Mouse (Mus musculus) embryonic facial prominence, embryonic 10.5 days (tissue): Measurements from ENCODE around the gene Lrfn1. TPM values are rescaled to one million over a fixed set of nuclear protein-coding genes. Genes with fewer than 3 reads are reported as not detected.

Experiments
- DNase-seq: peaks from one replicate; pipeline ENCODE4 v3.0.0-alpha.2; 2017; ENCODE audit warnings: low spot score
- H3K27ac ChIP-seq: fragments of 300-500 bp; sonication (generic); replicated peaks from 2 replicates; pipeline ENCODE4 v1.5.1; 2016; ENCODE audit warnings: mild to moderate bottlenecking
- H3K27me3 ChIP-seq: fragments of 300-500 bp; sonication (generic); replicated peaks from 2 replicates; pipeline ENCODE4 v1.6.1; 2016; ENCODE audit warnings: low read depth, mild to moderate bottlenecking; ENCODE audit not compliant: poor library complexity, severe bottlenecking
- H3K36me3 ChIP-seq: fragments of 300-500 bp; sonication (generic); replicated peaks from 2 replicates; pipeline ENCODE4 v1.6.1; 2016; ENCODE audit warnings: mild to moderate bottlenecking, moderate library complexity
- H3K4me1 ChIP-seq: fragments of 300-500 bp; sonication (generic); 2 replicates; pipeline ENCODE4 v1.6.1; 2016
- H3K4me3 ChIP-seq: fragments of 300-500 bp; sonication (generic); 2 replicates; pipeline ENCODE4 v1.5.1; 2016; ENCODE audit warnings: mild to moderate bottlenecking, moderate library complexity
- H3K9me3 ChIP-seq: fragments of 300-500 bp; sonication (generic); 2 replicates; pipeline ENCODE4 v1.6.1; 2016; ENCODE audit warnings: mild to moderate bottlenecking
- WGBS: fragments of 180-500 bp; shearing (Covaris S2); methylation state at CpG from one replicate; pipeline ENCODE4 v1.1.7; 2016; 5-methylcytosine and 5-hydroxymethylcytosine counted together
- polyA plus RNA-seq: library from polyadenylated mRNA; unstranded; fragments of >200 nt; fragmentation: Nextera tagmentation; extraction: Ambion mirVana; gene quantifications from 2 replicates; pipeline ENCODE4 v1.2.1, GENCODE M21; 2016

Lrfn1 gene
- polyA plus RNA-seq, result 4.9 TPM in 2 replicates

DNA sequence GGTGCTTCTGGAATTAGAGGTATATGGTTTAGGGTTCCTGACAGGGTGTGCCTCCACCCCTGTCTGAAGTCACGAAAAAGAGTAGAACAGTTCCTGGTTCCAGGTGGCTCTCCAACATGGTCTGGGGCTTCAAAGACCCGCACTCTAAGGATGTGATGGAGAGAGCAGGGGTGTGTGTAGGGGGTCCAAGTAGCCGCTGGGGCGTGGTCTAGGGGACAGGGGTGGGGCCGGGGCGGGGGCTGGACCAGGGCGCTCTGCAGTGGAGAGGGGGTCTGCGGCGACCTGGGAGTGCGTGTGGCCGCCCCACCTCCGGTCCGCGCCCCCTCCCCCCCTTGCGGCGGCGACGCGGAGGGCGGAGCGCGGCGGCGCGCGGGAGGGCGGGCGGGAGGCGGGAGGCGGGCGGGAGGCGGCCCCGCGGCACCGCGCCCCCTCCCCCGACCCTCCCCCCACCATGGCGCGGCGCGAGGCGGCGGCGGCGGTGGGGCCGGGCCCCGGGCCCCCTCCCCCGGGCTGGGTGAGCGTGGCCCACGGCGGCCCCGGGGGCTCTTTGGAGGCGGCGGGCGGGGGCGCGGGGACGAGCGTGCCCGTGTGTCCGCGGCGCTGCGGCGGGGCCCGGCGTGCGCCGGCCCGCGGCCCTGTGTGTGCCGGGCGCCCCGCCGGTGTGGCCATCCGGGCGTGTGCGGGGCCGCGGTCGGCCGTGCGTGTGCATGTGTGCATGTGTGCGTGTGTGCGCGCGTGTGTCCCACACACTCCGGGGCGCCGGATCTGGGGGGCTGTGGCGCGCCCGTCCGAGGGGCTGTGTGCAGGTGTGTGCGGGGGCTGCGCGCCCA is at the start of gene Lrfn1:
Gene Lrfn1, plus strand, starts transcription at position 450 of the 830 bp plus-strand sequence.
- H3K4me3 ChIP-seq, result peak within 1 kb of the TSS; percentile 90
- peaks cover 25% of the 10 kb centered on the region for H3K4me1 ChIP-seq
- H3K36me3 ChIP-seq, result peaks cover 25% of the 10 kb centered on the region
- H3K27me3 ChIP-seq, result peaks cover 10% of the 10 kb centered on the region
- DNase-seq, result peak; percentile 77
- peak within 1 kb of the TSS; percentile 87 for H3K27ac ChIP-seq
- WGBS, result 1% methylated on average over 61 of the region's 97 CpGs
- H3K9me3 ChIP-seq, result no peaks in the 10 kb centered on the region

- Histone ChIP-seq H3K4me1 (no peaks in the 10 kb centered on the region), H3K4me3 (no peak overlapping the region), H3K27ac (no peak overlapping the region), H3K9me3 (no peaks in the 10 kb centered on the region), H3K36me3 (peaks cover 100% of the 10 kb centered on the region), H3K27me3 (no peaks in the 10 kb centered on the region)
- DNase-seq, result no peak
- WGBS, result 95% methylated on average over 3 of the region's 3 CpGs
These were observed 40.8 kb upstream of the Lrfn1 start for GRCm38 (mm10) chr7:28410841-28411475.

DNA sequence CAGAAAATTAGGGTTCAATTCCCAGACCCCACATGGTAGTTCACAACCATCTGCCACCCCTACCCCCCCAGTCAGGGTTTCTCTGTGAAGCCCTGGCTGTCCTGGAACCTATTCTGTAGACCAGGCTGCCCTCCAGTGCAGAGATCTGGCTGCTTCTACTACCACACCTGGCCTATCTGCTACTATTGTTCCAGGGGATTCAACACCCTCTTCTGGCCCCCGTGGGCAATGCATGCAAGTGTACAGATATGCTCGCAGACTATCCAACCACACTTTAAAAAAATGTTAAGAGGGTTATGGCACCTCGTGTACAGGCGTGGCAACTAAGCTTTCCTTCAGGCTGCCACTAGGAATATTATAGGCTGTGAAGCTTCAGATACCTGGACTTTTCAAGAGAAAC is 39.0 kb upstream of the Lrfn1 start:
- no peak overlapping the region for H3K27ac ChIP-seq
- no peaks in the 10 kb centered on the region for H3K9me3 ChIP-seq
- H3K4me1 ChIP-seq, result no peaks in the 10 kb centered on the region
- no peaks in the 10 kb centered on the region for H3K27me3 ChIP-seq
- 87% methylated on average over 4 of the region's 4 CpGs for WGBS
- DNase-seq, result no peak
- H3K36me3 ChIP-seq, result peaks cover 100% of the 10 kb centered on the region
- no peak overlapping the region for H3K4me3 ChIP-seq

- Histone ChIP-seq H3K27me3 (no peaks in the 10 kb centered on the region), H3K36me3 (peaks cover 100% of the 10 kb centered on the region)
- DNase-seq, result no peak
These were observed 34.4 kb upstream of the Lrfn1 start for GRCm38 (mm10) chr7:28417368-28417767.

DNA sequence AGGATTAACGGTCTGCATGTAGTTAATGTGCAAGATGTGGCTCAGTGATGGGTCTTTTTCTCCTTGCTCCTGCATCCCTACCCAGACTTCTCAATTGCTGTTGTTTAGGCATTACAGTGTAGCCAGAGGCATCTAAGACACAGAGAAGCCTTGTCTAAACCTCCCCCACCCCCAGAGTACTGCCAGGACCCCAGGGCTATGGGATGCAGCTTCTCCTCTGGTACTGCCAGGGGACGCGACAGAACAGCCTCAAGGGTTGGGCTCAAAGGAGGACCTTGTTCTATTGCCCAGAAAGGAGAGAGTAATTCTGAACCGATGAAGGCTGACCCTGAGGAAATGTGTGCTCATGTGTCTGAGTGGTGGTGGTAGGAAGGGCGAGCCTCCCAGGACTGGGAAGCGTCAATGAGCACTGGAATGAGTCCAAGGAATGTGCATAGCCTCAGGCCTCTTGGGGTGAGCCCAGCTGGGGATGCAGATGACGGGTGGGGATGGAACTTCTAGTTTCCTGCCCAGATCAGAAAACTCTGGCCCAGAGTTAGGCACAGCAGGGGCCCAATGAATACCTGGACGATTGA is 33.6 kb upstream of the Lrfn1 start:
- Histone ChIP-seq H3K4me3 (no peak overlapping the region), H3K9me3 (no peaks in the 10 kb centered on the region), H3K27me3 (no peaks in the 10 kb centered on the region), H3K27ac (no peak overlapping the region), H3K36me3 (peaks cover 100% of the 10 kb centered on the region), H3K4me1 (no peaks in the 10 kb centered on the region)
- WGBS, result 71% methylated on average over 8 of the region's 8 CpGs
- DNase-seq, result no peak

More at GRCm38 (mm10) chr7:28417368-28417767, 34.4 kb upstream of the Lrfn1 start:
- Histone ChIP-seq H3K4me1 (no peaks in the 10 kb centered on the region), H3K4me3 (no peak overlapping the region), H3K27ac (no peak overlapping the region), H3K9me3 (no peaks in the 10 kb centered on the region)

GRCm38 (mm10) chr7:28419416-28419815 is 32.4 kb upstream of the Lrfn1 start:
- Histone ChIP-seq H3K27me3 (no peaks in the 10 kb centered on the region), H3K36me3 (peaks cover 100% of the 10 kb centered on the region), H3K9me3 (no peaks in the 10 kb centered on the region), H3K4me3 (no peak overlapping the region), H3K27ac (no peak overlapping the region), H3K4me1 (no peaks in the 10 kb centered on the region)
- 97% methylated on average over 2 of the region's 2 CpGs for WGBS
- DNase-seq, result no peak

DNA sequence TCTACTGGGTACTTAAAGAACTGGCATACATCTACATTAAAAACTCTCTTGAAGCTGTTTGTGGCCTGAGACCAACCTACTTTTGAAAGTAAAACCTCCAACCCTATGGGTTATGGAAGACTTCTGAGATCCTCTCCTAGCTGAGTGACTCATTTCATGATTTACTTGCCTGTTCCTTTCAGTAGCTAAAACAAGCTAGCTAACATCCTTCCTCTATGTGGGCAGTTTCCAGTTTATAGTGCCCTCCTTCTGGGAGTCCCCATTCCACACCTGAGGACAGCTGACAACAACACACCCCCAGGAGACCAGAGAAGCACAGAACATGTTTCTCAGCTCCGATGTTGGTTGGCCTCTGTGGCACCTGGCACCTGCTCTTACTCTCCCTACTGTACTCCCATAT is 28.8 kb upstream of the Lrfn1 start:
- H3K9me3 ChIP-seq, result no peaks in the 10 kb centered on the region
- no peak for DNase-seq
- 96% methylated on average over 1 of the region's 1 CpGs for WGBS
- H3K27ac ChIP-seq, result no peak overlapping the region
- H3K4me1 ChIP-seq, result no peaks in the 10 kb centered on the region
- H3K36me3 ChIP-seq, result peaks cover 81% of the 10 kb centered on the region
- H3K4me3 ChIP-seq, result no peak overlapping the region
- no peaks in the 10 kb centered on the region for H3K27me3 ChIP-seq

DNA sequence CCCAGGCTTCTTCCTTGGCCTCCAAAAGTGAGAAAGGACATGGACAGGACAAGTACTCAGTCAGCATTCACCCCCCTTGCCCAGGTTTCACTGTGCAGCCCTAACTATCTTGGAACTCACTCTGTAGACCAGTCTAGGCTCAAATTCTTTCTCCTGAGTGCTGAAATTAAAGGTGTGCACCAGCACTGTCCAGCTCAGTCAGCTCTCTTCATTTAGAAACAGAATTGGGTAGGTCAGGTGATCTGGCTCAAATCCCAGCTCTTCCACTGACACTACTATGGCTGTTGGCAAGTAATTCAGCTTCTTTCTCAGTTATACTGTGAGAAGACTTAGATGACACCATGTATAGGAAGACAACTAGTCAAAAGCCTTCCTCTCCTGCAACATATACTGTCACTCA is 24.0 kb upstream of the Lrfn1 start:
- H3K4me1 ChIP-seq, result peaks cover under 1% of the 10 kb centered on the region; the same call in 1 of the 2 replicates
- H3K9me3 ChIP-seq, result no peaks in the 10 kb centered on the region
- H3K36me3 ChIP-seq, result peaks cover 64% of the 10 kb centered on the region
- H3K4me3 ChIP-seq, result no peak overlapping the region
- no peak overlapping the region for H3K27ac ChIP-seq
- DNase-seq, result no peak
- no peaks in the 10 kb centered on the region for H3K27me3 ChIP-seq

DNA sequence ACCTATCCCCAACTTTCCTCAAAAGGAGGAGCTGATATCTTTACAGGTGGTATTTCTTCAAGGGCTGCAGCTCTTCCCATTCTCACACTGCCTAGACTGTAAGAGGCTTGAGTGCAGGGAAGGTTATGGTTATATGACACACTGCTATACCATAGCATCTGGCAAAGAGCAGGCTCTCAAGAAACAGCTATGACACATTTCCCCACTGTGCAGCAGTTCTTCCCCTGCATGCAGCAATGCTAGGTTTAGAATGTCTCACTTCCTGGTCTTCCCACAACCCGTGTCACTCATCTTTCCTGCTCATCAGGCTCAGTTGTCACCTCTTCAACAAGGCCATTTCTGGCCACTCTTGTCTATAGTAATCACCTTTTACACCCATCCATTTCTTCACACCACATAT is 21.3 kb upstream of the Lrfn1 start:
- peaks cover 26% of the 10 kb centered on the region for H3K4me1 ChIP-seq
- H3K27me3 ChIP-seq, result no peaks in the 10 kb centered on the region
- H3K9me3 ChIP-seq, result no peaks in the 10 kb centered on the region
- WGBS, result 85% methylated on average over 1 of the region's 1 CpGs
- DNase-seq, result no peak
- H3K4me3 ChIP-seq, result no peak overlapping the region
- peaks cover 52% of the 10 kb centered on the region for H3K36me3 ChIP-seq
- no peak overlapping the region for H3K27ac ChIP-seq

DNA sequence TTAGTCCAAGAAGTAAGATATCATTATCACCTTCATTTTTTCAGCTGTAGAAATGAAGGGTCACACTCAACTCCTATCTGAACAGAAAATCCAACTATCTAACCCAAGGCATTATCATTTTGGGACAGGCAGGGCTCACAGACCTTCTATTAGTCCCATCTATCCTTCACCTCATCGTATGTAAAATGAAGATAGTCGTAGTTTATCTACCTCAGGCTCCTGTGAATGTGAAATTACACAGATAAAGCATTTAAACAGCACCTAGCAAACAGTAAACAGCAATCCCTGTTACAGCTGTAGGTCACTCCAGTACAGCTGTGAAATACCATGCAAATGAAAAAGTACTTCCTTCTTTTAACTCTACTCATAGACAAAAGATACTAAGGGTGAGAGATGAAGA is 19.5 kb upstream of the Lrfn1 start:
- Histone ChIP-seq H3K27me3 (no peaks in the 10 kb centered on the region), H3K4me1 (peaks cover 32% of the 10 kb centered on the region), H3K4me3 (no peak overlapping the region), H3K36me3 (peaks cover 48% of the 10 kb centered on the region), H3K9me3 (no peaks in the 10 kb centered on the region), H3K27ac (no peak overlapping the region)
- WGBS, result 91% methylated on average over 2 of the region's 2 CpGs
- DNase-seq, result no peak

GRCm38 (mm10) chr7:28435660-28436259 is 16.0 kb upstream of the Lrfn1 start:
- Histone ChIP-seq H3K36me3 (peaks cover 30% of the 10 kb centered on the region), H3K4me1 (peaks cover 35% of the 10 kb centered on the region), H3K27ac (peak overlapping the region; percentile 90), H3K4me3 (peak overlapping the region; percentile 93), H3K9me3 (no peaks in the 10 kb centered on the region), H3K27me3 (no peaks in the 10 kb centered on the region)
- DNase-seq, result no peak
- WGBS, result 8% methylated on average over 66 of the region's 70 CpGs

DNA sequence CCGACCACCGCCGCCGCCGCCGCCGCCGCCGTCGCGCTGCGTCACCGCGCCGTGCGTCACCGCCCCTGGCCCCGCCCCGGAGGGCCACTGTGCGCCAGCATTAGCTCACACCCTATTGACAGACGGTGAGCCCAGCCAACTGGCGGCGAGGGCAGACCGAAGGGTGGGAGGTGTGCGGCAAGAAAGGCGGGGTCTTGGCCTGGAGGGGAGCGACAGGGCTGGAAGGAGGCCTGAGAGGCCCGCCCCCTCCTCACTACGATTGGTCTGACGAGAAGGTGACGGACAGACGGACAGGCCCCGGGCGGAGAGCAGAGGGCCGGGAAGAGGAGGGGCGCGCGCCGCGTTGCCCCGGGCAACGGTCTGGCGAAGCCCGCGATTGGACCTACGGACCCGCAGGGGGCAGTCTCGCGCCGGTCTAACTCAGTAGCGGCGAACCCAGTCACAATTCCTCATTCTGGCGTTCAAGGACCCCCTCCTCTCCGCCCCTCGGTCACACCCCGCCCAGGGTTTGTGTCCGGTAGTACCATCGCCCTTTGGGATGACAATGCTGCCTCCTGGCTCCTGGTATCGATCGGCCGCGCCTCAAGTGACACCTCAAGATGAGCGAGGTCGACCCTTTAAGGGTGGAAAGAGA is 15.4 kb upstream of the Lrfn1 start:
- WGBS, result under 1% methylated on average over 62 of the region's 64 CpGs
- Histone ChIP-seq H3K4me3 (peak overlapping the region; percentile 93), H3K27ac (peak overlapping the region; percentile 90), H3K4me1 (peaks cover 35% of the 10 kb centered on the region), H3K9me3 (no peaks in the 10 kb centered on the region), H3K27me3 (no peaks in the 10 kb centered on the region), H3K36me3 (peaks cover 23% of the 10 kb centered on the region)
- peak; percentile 100 for DNase-seq
